Mouse (Mus musculus) ES-E14 (cell line): ENCODE data around the gene Gm9195. TPM values are rescaled to one million over a fixed set of nuclear protein-coding genes. Genes with fewer than 3 reads are reported as not detected.

Experiments
- DNase-seq: peaks from one replicate; pipeline ENCODE4 v3.0.0-alpha.2; 2013; ENCODE audit warnings: low read depth, low spot score
- H3K27ac ChIP-seq: 2 replicates; pipeline ENCODE4 v1.5.1; 2012; ENCODE audit warnings: low read depth, mild to moderate bottlenecking, low read length, moderate library complexity, mixed read lengths; ENCODE audit not compliant: poor library complexity, insufficient read depth, severe bottlenecking
- H3K36me3 ChIP-seq: 2 replicates; pipeline ENCODE4 v1.6.1; 2012; ENCODE audit warnings: mild to moderate bottlenecking, low read length, moderate library complexity, mixed read lengths; ENCODE audit not compliant: control insufficient read depth, poor library complexity, insufficient read depth, severe bottlenecking
- H3K4me1 ChIP-seq, 2 experiments: fragments of 150-350 bp in 1 of 2; sonication (generic) in 1 of 2; 2 replicates each; pipeline ENCODE4 v1.6.1; 2012; ENCODE audit warnings: low read length in 2 of 2, mild to moderate bottlenecking in 1 of 2, mixed read lengths in 1 of 2; ENCODE audit not compliant: control insufficient read depth in 2 of 2, insufficient read depth in 2 of 2, poor library complexity in 1 of 2
- H3K4me3 ChIP-seq, 2 experiments: fragments of 150-350 bp in 1 of 2; sonication (generic) in 1 of 2; 2 replicates each; pipeline ENCODE4 v1.5.1; 2012; ENCODE audit warnings: low read length in 2 of 2, low read depth in 1 of 2, mild to moderate bottlenecking in 1 of 2, mixed read lengths in 1 of 2; ENCODE audit not compliant: insufficient read depth in 1 of 2, poor library complexity in 1 of 2, severe bottlenecking in 1 of 2
- H3K9ac ChIP-seq: 2 replicates; pipeline ENCODE4 v1.6.1; 2012; ENCODE audit warnings: low read depth, mild to moderate bottlenecking, low read length, mixed read lengths; ENCODE audit not compliant: poor library complexity, insufficient read depth, severe bottlenecking
- H3K9me3 ChIP-seq: fragments of 150-350 bp; sonication (generic); 2 replicates; pipeline ENCODE4 v1.6.1; 2012; ENCODE audit warnings: low read depth, mild to moderate bottlenecking, low read length; ENCODE audit not compliant: control insufficient read depth, insufficient read depth
- CHD2 ChIP-seq: IDR thresholded peaks from 2 replicates; pipeline ENCODE4 v1.6.1; 2014; ENCODE audit warnings: mild to moderate bottlenecking, low read depth, low read length, inconsistent platforms
- HCFC1 ChIP-seq: IDR thresholded peaks from 2 replicates; pipeline ENCODE4 v1.6.1; 2012; ENCODE audit warnings: low read length, inconsistent platforms, borderline replicate concordance; ENCODE audit not compliant: insufficient read depth
- MAFK ChIP-seq: IDR thresholded peaks from 2 replicates; pipeline ENCODE4 v1.6.1; 2014; ENCODE audit warnings: mild to moderate bottlenecking, low read depth, low read length, inconsistent platforms; ENCODE audit not compliant: insufficient read depth
- ZC3H11A ChIP-seq: IDR thresholded peaks from 2 replicates; pipeline ENCODE4 v1.6.1; 2012; ENCODE audit warnings: low read depth, mild to moderate bottlenecking, inconsistent platforms, low read length, borderline replicate concordance
- ZNF384 ChIP-seq: IDR thresholded peaks from 2 replicates; pipeline ENCODE4 v1.6.1; 2012; ENCODE audit warnings: low read depth, low read length, inconsistent platforms
- in situ Hi-C, 2 experiments: fragments of 600-800 bp; cut with MboI; formaldehyde crosslinking; loops; one replicate each; pipeline ENCODE4 v1.15.1; 2025; ENCODE audit warnings: low sequenced_read_pairs in 2 of 2, inconsistent platforms in 1 of 2; ENCODE audit not compliant: unreplicated experiment in 2 of 2
- total RNA-seq: library from RNA; depleted of rRNA; stranded (reverse); fragments of 300-350 nt; gene quantifications from 2 replicates; pipeline ENCODE4 v1.2.3, GENCODE M21; 2012; rRNA removed

Gm9195 gene
- total RNA-seq: not detected in 2 replicates

DNA sequence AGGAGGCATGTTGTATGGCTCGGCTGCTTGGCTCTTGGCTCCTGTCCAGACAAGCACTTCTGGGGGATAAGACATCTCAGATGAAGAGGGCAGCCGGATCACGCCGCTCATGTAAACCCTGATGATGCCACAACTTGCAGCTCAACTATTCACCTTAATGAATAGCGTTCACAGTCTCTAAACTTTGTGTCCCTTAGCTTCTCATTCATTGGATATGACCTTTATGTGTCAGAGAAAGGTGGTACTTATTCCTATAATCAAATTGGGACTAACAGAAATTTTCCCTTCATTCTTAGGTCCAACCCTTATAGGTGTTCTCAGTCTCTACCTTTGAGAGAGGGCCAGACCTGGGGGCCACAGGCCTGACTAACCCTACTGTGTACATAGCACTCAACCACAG is at the start of gene Gm9195:
Gene Gm9195 (minus strand): TSS at position 101 of the 400 bp plus-strand sequence.
- TF ChIP-seq HCFC1 (no peak), CHD2 (no peak), MAFK (no peak), ZNF384 (no peak), ZC3H11A (no peak)
- no peaks in the 10 kb centered on the region for H3K36me3 ChIP-seq
- H3K4me3 ChIP-seq: no peak within 1 kb of the TSS
- H3K27ac ChIP-seq: no peak within 1 kb of the TSS
- no peaks in the 10 kb centered on the region for H3K9me3 ChIP-seq
- in situ Hi-C loops: no loop called here
- no peaks in the 10 kb centered on the region for H3K4me1 ChIP-seq
- DNase-seq: no peak
- H3K9ac ChIP-seq: no peak within 1 kb of the TSS

DNA sequence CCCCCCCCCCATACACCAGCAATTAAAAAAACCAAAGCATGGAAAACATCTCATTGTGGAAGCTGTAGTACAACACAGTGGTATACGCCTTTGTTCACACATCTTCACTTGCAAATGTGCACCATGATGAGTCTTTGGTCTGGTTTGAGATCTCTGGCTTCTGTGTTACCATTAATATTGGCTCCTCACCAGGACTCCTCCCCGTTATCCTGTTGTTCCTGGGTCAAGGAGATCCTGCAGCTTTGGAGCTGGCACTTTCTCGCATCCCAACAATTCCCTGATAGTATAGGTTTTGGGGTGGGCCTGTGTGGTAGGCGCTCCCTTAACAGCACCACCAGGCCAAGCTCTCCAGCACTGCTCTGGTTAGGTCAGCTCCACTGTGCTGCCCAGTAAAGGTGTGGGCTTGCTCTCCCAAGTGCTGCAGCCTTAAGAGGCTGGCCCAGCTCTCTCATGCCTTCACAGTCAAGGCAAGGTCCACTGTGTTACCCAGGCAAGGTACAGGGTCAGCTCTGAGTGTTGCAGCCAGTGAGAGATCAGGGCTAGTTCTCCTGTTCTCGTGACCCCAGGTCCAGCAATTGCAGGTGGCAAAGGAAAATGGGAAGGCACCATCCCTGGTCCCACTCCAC is 44.9 kb upstream of the Gm9195 start:
- H3K4me3 ChIP-seq: no peak overlapping the region
- in situ Hi-C loops: no loop called here
- no peak for DNase-seq
- H3K9me3 ChIP-seq: no peaks in the 10 kb centered on the region
- no peak overlapping the region for H3K27ac ChIP-seq
- peaks cover 4% of the 10 kb centered on the region; the same call in 1 of the 2 replicates for H3K36me3 ChIP-seq
- TF ChIP-seq CHD2 (no peak), HCFC1 (no peak), ZC3H11A (no peak)
- H3K4me1 ChIP-seq: peaks cover 0 to 3% of the 10 kb centered on the region in 2 experiments; a peak in 1 of 4 replicates
- H3K9ac ChIP-seq: no peak overlapping the region

DNA sequence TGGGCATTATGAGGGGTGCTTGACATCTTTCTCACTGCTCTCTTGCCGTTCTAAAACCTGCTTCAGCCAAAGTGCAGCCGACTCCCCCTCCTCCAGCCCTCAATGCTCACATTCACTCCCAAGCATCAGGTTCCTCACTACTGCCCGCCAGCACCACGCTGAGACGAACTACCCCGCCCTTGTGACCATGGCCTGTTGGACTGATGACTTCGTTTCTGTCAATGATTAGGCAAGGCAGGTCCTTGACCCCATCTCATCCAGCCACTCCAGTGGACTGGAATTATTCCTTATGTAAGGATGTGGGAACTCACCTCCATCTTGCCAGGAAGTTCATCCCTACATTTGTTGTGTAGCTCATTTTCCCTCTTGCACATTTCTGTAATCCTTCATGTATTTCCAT is 42.2 kb upstream of the Gm9195 start:
- no peak overlapping the region for H3K4me3 ChIP-seq
- H3K9me3 ChIP-seq: no peaks in the 10 kb centered on the region
- no peak for DNase-seq
- in situ Hi-C loops: no loop called here
- TF ChIP-seq ZC3H11A (no peak), ZNF384 (no peak), MAFK (no peak), HCFC1 (no peak), CHD2 (no peak)
- peaks cover 0 to 3% of the 10 kb centered on the region in 2 experiments; a peak in 1 of 4 replicates for H3K4me1 ChIP-seq
- no peaks in the 10 kb centered on the region for H3K36me3 ChIP-seq
- no peak overlapping the region for H3K27ac ChIP-seq
- H3K9ac ChIP-seq: no peak overlapping the region

DNA sequence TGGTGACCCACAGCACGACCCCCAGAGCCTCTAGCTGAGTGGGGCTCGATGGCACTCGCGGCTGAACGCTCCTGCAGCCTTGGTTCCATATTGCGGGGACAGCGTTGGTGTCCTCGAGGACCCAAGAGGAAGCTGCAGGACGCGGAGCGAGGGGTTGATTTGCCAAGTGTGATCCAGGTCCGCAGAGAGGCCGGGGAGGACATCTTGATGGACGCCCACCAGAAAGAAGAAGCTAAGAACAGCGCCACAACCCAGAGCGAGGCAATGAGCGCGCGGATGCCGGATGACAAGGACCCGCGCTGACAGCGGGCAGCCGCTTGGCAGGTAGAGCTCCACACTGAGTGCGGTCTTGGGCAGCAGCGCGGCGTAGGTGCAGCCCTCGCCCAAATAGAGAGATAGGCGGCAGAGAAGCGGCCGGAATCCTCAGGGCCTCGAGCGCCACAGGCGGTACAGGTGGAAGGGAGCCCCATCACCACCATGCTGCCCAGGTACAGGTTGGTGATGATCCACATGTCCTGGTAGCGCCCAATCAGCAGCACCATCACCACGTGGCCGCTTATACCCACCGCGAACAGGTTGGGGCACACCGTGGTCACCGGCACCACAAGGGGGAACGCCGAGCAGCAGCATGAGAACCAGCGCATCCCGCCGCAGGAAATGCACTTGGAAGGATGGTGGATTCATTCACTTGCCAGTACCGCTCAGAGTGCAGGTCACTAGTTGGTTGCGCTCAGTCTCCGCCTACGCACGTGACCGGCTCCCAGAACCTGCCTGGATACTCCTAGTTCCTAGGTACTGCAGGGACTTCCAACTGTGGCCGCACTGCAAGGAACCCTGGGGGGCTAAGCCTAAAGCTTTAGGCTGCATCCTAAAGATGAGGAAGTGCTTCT is 40.6 kb upstream of the Gm9195 start:
- peak overlapping the region; percentile 58 for H3K9ac ChIP-seq
- H3K27ac ChIP-seq: no peak overlapping the region
- DNase-seq: peak; percentile 38
- no peaks in the 10 kb centered on the region for H3K36me3 ChIP-seq
- no peaks in the 10 kb centered on the region for H3K9me3 ChIP-seq
- H3K4me3 ChIP-seq: peak overlapping the region; percentile 70 to 75
- in situ Hi-C loops: no loop called here
- peaks cover 0 to 3% of the 10 kb centered on the region in 2 experiments; a peak in 1 of 4 replicates for H3K4me1 ChIP-seq
- TF ChIP-seq ZC3H11A (no peak), HCFC1 (no peak), CHD2 (no peak), MAFK (no peak), ZNF384 (no peak)
